Mouse (Mus musculus) lung, embryonic 16.5 days (tissue): ENCODE data around the gene Pde1c. TPM values are rescaled to one million over a fixed set of nuclear protein-coding genes. Genes with fewer than 3 reads are reported as not detected.
"Not testable (repeated sequence)": the region's sequence is repeated elsewhere in the genome, so short reads cannot be mapped to it uniquely, and the experiment has no call there.

ENCODE experiments used
- ATAC-seq: fragments of 200-750 bp; cut with Nextera tagmentation; 2 replicates; pipeline ENCODE4 v1.8.0; 2017; ENCODE audit warnings: low read depth, mild to moderate bottlenecking, moderate library complexity
- H3K27ac ChIP-seq: fragments of 300-500 bp; sonication (generic); 2 replicates; pipeline ENCODE4 v1.5.1; 2014; ENCODE audit warnings: mild to moderate bottlenecking, control low read depth, low read length
- H3K27me3 ChIP-seq: fragments of 300-500 bp; sonication (generic); 2 replicates; pipeline ENCODE4 v1.6.1; 2014; ENCODE audit warnings: low read depth, low read length, mixed read lengths; ENCODE audit not compliant: control insufficient read depth, insufficient read depth
- H3K36me3 ChIP-seq: fragments of 300-500 bp; sonication (generic); 2 replicates; pipeline ENCODE4 v1.6.1; 2014; ENCODE audit warnings: low read length; ENCODE audit not compliant: control insufficient read depth, insufficient read depth
- H3K4me1 ChIP-seq: fragments of 300-500 bp; sonication (generic); replicated peaks from 2 replicates; pipeline ENCODE4 v1.6.1; 2014; ENCODE audit warnings: low read length, mixed read lengths; ENCODE audit not compliant: control insufficient read depth, insufficient read depth
- H3K4me2 ChIP-seq: fragments of 300-500 bp; sonication (generic); 2 replicates; pipeline ENCODE4 v1.6.1; 2014; ENCODE audit warnings: low read depth, low read length, control low read depth
- H3K4me3 ChIP-seq: fragments of 300-500 bp; sonication (generic); 2 replicates; pipeline ENCODE4 v1.5.1; 2014; ENCODE audit warnings: mild to moderate bottlenecking, low read length, control low read depth
- H3K9ac ChIP-seq: fragments of 300-500 bp; sonication (generic); 2 replicates; pipeline ENCODE4 v1.6.1; 2014; ENCODE audit warnings: low read length, control low read depth
- H3K9me3 ChIP-seq: fragments of 300-500 bp; sonication (generic); 2 replicates; pipeline ENCODE4 v1.6.1; 2016; ENCODE audit warnings: low read length; ENCODE audit not compliant: control insufficient read depth
- WGBS: fragments of 180-500 bp; shearing (Covaris S2); extraction: QIAGEN DNeasy Blood & Tissue Kit; methylation state at CpG from one replicate; pipeline ENCODE4 v1.1.7; 2014; 5-methylcytosine and 5-hydroxymethylcytosine counted together
- polyA plus RNA-seq: library from polyadenylated mRNA; unstranded; fragments of >200 nt; fragmentation: Nextera tagmentation; extraction: Ambion mirVana; gene quantifications from 2 replicates; pipeline ENCODE4 v1.2.1, GENCODE M21; 2015

The Pde1c gene
- polyA plus RNA-seq, result 0.60 and 0.89 TPM in 2 replicates

GRCm38 (mm10) chr6:56568470-56569372, at the start of gene Pde1c:
Gene Pde1c, minus strand, starts transcription at chr6:56569103.
- Histone ChIP-seq H3K4me1 (peaks cover 4% of the 10 kb centered on the region; the same call in 1 of the 2 replicates), H3K27me3 (no peaks in the 10 kb centered on the region; the same call in 1 of the 2 replicates), H3K4me3 (peak within 1 kb of the TSS; percentile 76), H3K9me3 (no peaks in the 10 kb centered on the region), H3K4me2 (peak within 1 kb of the TSS; percentile 99), H3K27ac (no peak within 1 kb of the TSS), H3K9ac (peak within 1 kb of the TSS; percentile 69), H3K36me3 (no peaks in the 10 kb centered on the region)
- under 1% methylated on average over 48 of the region's 48 CpGs for WGBS
- ATAC-seq, result peak; percentile 76

GRCm38 (mm10) chr6:56616982-56617613, 48.2 kb upstream of the Pde1c start:
- peak; percentile 95 for ATAC-seq
- no peak overlapping the region for H3K4me3 ChIP-seq
- WGBS, result 4% methylated on average over 7 of the region's 7 CpGs
- H3K36me3 ChIP-seq, result no peaks in the 10 kb centered on the region
- H3K9ac ChIP-seq, result no peak overlapping the region
- H3K9me3 ChIP-seq, result no peaks in the 10 kb centered on the region
- peak overlapping the region; percentile 34 for H3K4me2 ChIP-seq
- H3K27ac ChIP-seq, result peak overlapping the region; percentile 81
- no peaks in the 10 kb centered on the region for H3K27me3 ChIP-seq
- H3K4me1 ChIP-seq, result peaks cover 22% of the 10 kb centered on the region

- no peaks in the 10 kb centered on the region for H3K36me3 ChIP-seq
- 0 out of 2 replicates have a peak overlapping the region, but pooled peaks have one; percentile 9 for H3K4me2 ChIP-seq
- no peaks in the 10 kb centered on the region for H3K27me3 ChIP-seq
- no peak overlapping the region for H3K9ac ChIP-seq
- H3K4me3 ChIP-seq, result no peak overlapping the region
- no peaks in the 10 kb centered on the region for H3K9me3 ChIP-seq
- 24% methylated on average over 10 of the region's 10 CpGs for WGBS
- peak overlapping the region; percentile 81 for H3K27ac ChIP-seq
- ATAC-seq, result peak; percentile 57
- peaks cover 22% of the 10 kb centered on the region for H3K4me1 ChIP-seq
Measured at GRCm38 (mm10) chr6:56616228-56616981, 47.5 kb upstream of the Pde1c start.

- not testable (repeated sequence) for ATAC-seq, H3K27me3 ChIP-seq, H3K9me3 ChIP-seq, H3K27ac ChIP-seq, H3K4me3 ChIP-seq, H3K9ac ChIP-seq, H3K36me3 ChIP-seq, H3K4me1 ChIP-seq, H3K4me2 ChIP-seq
- WGBS, result 63% methylated on average over 1 of the region's 1 CpGs
Measured at GRCm38 (mm10) chr6:56609529-56609928, 40.6 kb upstream of the Pde1c start.

DNA sequence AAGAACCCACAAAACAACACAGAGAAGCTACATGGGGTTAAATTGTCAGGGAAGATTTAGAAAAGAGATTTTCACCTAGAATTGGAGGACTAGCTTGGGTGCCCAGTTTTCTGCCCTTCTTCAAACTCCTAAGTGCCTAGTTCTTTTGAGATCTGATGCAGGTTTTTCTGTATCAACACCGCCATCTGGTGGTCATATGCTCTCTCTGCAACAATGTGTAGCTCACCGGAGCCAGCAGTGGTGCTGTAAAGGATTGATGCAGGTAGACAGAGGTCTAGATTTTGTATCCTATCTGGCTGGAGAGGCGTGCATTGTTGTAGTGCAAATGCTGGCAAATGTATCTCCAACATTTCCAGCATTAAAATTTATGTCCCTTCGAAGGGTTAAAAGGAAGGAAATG, 39.4 kb upstream of the Pde1c start:
- Histone ChIP-seq H3K27ac (no peak overlapping the region), H3K9me3 (no peaks in the 10 kb centered on the region), H3K4me2 (no peak overlapping the region), H3K4me1 (no peaks in the 10 kb centered on the region), H3K36me3 (no peaks in the 10 kb centered on the region), H3K4me3 (no peak overlapping the region), H3K9ac (no peak overlapping the region), H3K27me3 (no peaks in the 10 kb centered on the region)
- 2% methylated on average over 4 of the region's 4 CpGs for WGBS
- ATAC-seq, result no peak

DNA sequence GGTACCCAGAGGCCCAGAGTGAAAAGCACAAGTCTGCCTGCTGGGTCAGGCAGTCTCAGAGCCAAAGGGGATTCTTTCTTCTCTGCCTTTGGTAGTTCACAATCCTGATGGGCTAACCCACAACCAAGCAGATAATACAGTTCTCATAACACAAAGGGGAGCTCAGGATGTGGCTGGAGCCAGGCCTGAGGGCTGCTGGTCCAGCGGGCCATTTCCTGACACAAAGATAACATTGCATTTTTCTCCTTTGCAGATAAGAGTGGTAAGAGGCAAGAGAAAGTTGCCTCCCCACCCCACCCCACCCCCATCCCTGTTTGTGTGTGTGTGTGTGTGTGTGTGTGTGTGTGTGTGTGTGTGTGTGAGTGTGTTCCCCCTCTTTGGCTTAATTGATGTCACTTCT, 10.7 kb upstream of the Pde1c start:
- WGBS, result 12% methylated on average over 1 of the region's 1 CpGs
- H3K4me3 ChIP-seq, result no peak overlapping the region
- H3K9me3 ChIP-seq, result no peaks in the 10 kb centered on the region
- H3K36me3 ChIP-seq, result no peaks in the 10 kb centered on the region
- no peak overlapping the region for H3K9ac ChIP-seq
- H3K27ac ChIP-seq, result no peak overlapping the region
- ATAC-seq, result no peak
- H3K4me1 ChIP-seq, result no peaks in the 10 kb centered on the region
- no peaks in the 10 kb centered on the region for H3K27me3 ChIP-seq
- no peak overlapping the region for H3K4me2 ChIP-seq

DNA sequence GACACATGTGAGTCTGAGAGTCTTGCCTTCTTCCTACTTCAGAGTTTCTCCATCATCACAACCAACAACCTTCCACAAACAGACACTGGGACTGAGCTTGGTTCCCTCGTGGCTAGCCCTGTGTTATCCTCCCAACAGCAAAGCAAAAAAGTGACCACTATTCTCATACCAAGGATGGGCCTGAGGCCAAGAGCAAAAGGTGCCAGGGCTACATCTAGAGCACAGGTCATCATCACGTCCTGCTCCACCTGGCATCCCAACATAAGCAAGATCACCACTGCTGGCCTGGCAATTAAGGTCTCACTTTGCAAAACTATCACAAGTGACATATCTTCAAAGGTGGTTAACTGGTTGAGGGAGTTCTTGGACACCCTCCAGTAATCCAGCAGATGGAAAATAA, 8.0 kb downstream of the Pde1c start:
- Histone ChIP-seq H3K4me3 (no peak overlapping the region), H3K9ac (no peak overlapping the region), H3K4me2 (no peak overlapping the region), H3K27ac (no peak overlapping the region), H3K9me3 (no peaks in the 10 kb centered on the region), H3K36me3 (no peaks in the 10 kb centered on the region), H3K27me3 (no peaks in the 10 kb centered on the region), H3K4me1 (no peaks in the 10 kb centered on the region)
- whole genome bisulfite sequencing, result 68% methylated on average over 2 of the region's 2 CpGs
- no peak for ATAC-seq

- H3K4me3 ChIP-seq, result no peak overlapping the region
- no peak overlapping the region for H3K9ac ChIP-seq
- no peaks in the 10 kb centered on the region for H3K4me1 ChIP-seq
- no peaks in the 10 kb centered on the region for H3K36me3 ChIP-seq
- no peak for ATAC-seq
- no peaks in the 10 kb centered on the region for H3K9me3 ChIP-seq
- WGBS, result 56% methylated on average over 2 of the region's 2 CpGs
- no peaks in the 10 kb centered on the region for H3K27me3 ChIP-seq
- no peak overlapping the region for H3K4me2 ChIP-seq
- H3K27ac ChIP-seq, result no peak overlapping the region
Measured at GRCm38 (mm10) chr6:56560474-56560888, 8.4 kb downstream of the Pde1c start.

GRCm38 (mm10) chr6:56558711-56559110, 10.2 kb downstream of the Pde1c start:
- H3K4me3 ChIP-seq, result no peak overlapping the region
- no peaks in the 10 kb centered on the region for H3K4me1 ChIP-seq
- no peak overlapping the region for H3K27ac ChIP-seq
- no peak overlapping the region for H3K9ac ChIP-seq
- no peaks in the 10 kb centered on the region for H3K36me3 ChIP-seq
- H3K9me3 ChIP-seq, result no peaks in the 10 kb centered on the region
- 83% methylated on average over 2 of the region's 2 CpGs for WGBS
- ATAC-seq, result no peak
- no peak overlapping the region for H3K4me2 ChIP-seq
- H3K27me3 ChIP-seq, result no peaks in the 10 kb centered on the region
